Mouse (Mus musculus) B cell, adult 2 months (primary cell): ENCODE measurements at regions not wholly inside any gene's neighbourhood (a gene's known extent, or its start where the extent isn't known, plus 50 kb on each side); places are given as distances from the start of the nearest gene placed in this dataset.

Experiments
- DNase-seq, 2 experiments: peaks; one replicate each; pipeline ENCODE4 v3.0.0; 2022

GRCm38 (mm10) chr12:68871259-68871658, 287.7 kb downstream of the Rps29 start:
- no peak for DNase-seq

- no peak for DNase-seq
These were observed 296.0 kb downstream of the Rps29 start for GRCm38 (mm10) chr12:68862991-68863356.

- no peak for DNase-seq
These were observed 296.5 kb downstream of the Rps29 start for GRCm38 (mm10) chr12:68862313-68862990.

GRCm38 (mm10) chr12:68860332-68860731, 298.7 kb downstream of the Rps29 start:
- no peak for DNase-seq

- no peak for DNase-seq
These were observed 309.3 kb downstream of the Rps29 start for GRCm38 (mm10) chr12:68849616-68850140.

- DNase-seq: no peak
These were observed 318.2 kb downstream of the Rps29 start for GRCm38 (mm10) chr12:68840815-68841214.

- DNase-seq: no peak
These were observed 318.8 kb downstream of the Rps29 start for GRCm38 (mm10) chr12:68840156-68840555.

- no peak for DNase-seq
These were observed 323.0 kb downstream of the Rps29 start for GRCm38 (mm10) chr12:68836023-68836422.

GRCm38 (mm10) chr12:68833914-68834313, 325.1 kb downstream of the Rps29 start:
- DNase-seq: no peak

GRCm38 (mm10) chr12:68829404-68829803, 329.6 kb downstream of the Rps29 start:
- DNase-seq: no peak

GRCm38 (mm10) chr12:68827549-68828249, 331.3 kb downstream of the Rps29 start:
- DNase-seq: no peak

- DNase-seq: no peak
These were observed 364.6 kb downstream of the Rps29 start for GRCm38 (mm10) chr12:68794396-68794795.

GRCm38 (mm10) chr12:68783636-68784035, 375.4 kb downstream of the Rps29 start:
- DNase-seq: no peak

GRCm38 (mm10) chr12:68775503-68775902, 383.5 kb downstream of the Rps29 start:
- no peak for DNase-seq

GRCm38 (mm10) chr12:68774800-68775199, 384.2 kb downstream of the Rps29 start:
- DNase-seq: no peak

GRCm38 (mm10) chr12:68758263-68759020, 400.5 kb downstream of the Rps29 start:
- DNase-seq: no peak

- no peak for DNase-seq
These were observed 430.1 kb downstream of the Rps29 start for GRCm38 (mm10) chr12:68728882-68729281.

GRCm38 (mm10) chr12:68718946-68719345, 440.0 kb downstream of the Rps29 start:
- no peak for DNase-seq

GRCm38 (mm10) chr12:68694275-68695267, 464.4 kb downstream of the Rps29 start:
- no peak for DNase-seq

GRCm38 (mm10) chr12:68688262-68688661, 470.7 kb downstream of the Rps29 start:
- DNase-seq: no peak

- no peak for DNase-seq
These were observed 475.1 kb downstream of the Rps29 start for GRCm38 (mm10) chr12:68683897-68684296.

- no peak for DNase-seq
These were observed 475.8 kb downstream of the Rps29 start for GRCm38 (mm10) chr12:68683176-68683575.
